8 mouse cellular contexts compared by ENCODE assay signal in genomic region chr16:17619198-17620105, GRCm38 (mm10). TPM values are rescaled to one million over a fixed set of nuclear protein-coding genes. Genes with fewer than 3 reads are reported as not detected.
DNase-seq lines count a peak whose midpoint lies in the region; ATAC-seq lines count a peak whose summit lies in the region.

Smpd4 (plus strand) TSS chr16:17619354.

- H3K4me2 ChIP-seq in hindbrain, embryonic 12.5 days (replicated peaks): peak within 1 kb of the TSS; percentile 89

- peak; percentile 78 for ATAC-seq in hindbrain, embryonic 12.5 days (ENCODE audit: low FRiP score)

- DNase-seq in R1 (ENCODE audit: low read depth, low spot score): peak; percentile 92
- peak; percentile 96 to 97 for DNase-seq in cerebellum, postnatal 14 days
- peak; percentile 79 to 91 for DNase-seq in frontal cortex, postnatal 14 days (ENCODE audit: low spot score in 2 of 2)
- DNase-seq in layer of hippocampus, postnatal 10 days (ENCODE audit: low spot score in 2 of 2): peak; percentile 93 to 94
- DNase-seq in lung, postnatal 10 days: peak; percentile 94
- DNase-seq in ovary, postnatal 14 days (ENCODE audit: low spot score): peak; percentile 98
- peak; percentile 93 for DNase-seq in thymus, postnatal 14 days

- no peaks in the 10 kb centered on the region; the same call in 1 of the 2 replicates for H3K27me3 ChIP-seq in hindbrain, embryonic 12.5 days

- no peaks in the 10 kb centered on the region for H3K9me3 ChIP-seq in hindbrain, embryonic 12.5 days (replicated peaks)

- peaks cover 9% of the 10 kb centered on the region for H3K4me1 ChIP-seq in hindbrain, embryonic 12.5 days

- 3% methylated on average over 60 of the region's 60 CpGs for WGBS in hindbrain, embryonic 12.5 days

- H3K4me3 ChIP-seq in hindbrain, embryonic 12.5 days: peak within 1 kb of the TSS; percentile 88

- H3K27ac ChIP-seq in hindbrain, embryonic 12.5 days: peak within 1 kb of the TSS; percentile 13; the same call in 1 of the 2 replicates

- H3K36me3 ChIP-seq in hindbrain, embryonic 12.5 days: peaks cover 14% of the 10 kb centered on the region

- H3K9ac ChIP-seq in hindbrain, embryonic 12.5 days: peak within 1 kb of the TSS; percentile 91

RNA-seq across cellular contexts. Expression of gene Smpd4, which starts in this region (rescaled TPM):
- 35.1 and 37.0 TPM in 2 replicates for polyA plus RNA-seq in hindbrain, embryonic 12.5 days (2016; fragmentation: Nextera tagmentation; extraction: Ambion mirVana)
- total RNA-seq in layer of hippocampus, postnatal 10 days (2021): 10 to 100 TPM; 39.7 to 46.6 TPM

Comparison
In these comparisons a context has a peak if more than half of its experiments do, and no peak if none do; other contexts are left out.
1. Peak in every context shown above with its lines: DNase-seq, ATAC-seq, H3K4me3 ChIP-seq and H3K27ac ChIP-seq.